Comparison of ENCODE assay signal across 29 mouse cellular contexts in genomic region chr1:19219381-19219780, GRCm38 (mm10). TPM values are rescaled to one million over a fixed set of nuclear protein-coding genes. Genes with fewer than 3 reads are reported as not detected.
DNase-seq lines count a peak whose midpoint lies in the region; ATAC-seq and TF ChIP-seq lines count a peak whose summit lies in the region.
"Had no signal": no experiment of that assay in that cellular context is flagged by ENCODE, and none has a peak within 500 bp of the region (broad histone marks: within the 10 kb centered on the region; RNA-seq: fewer than 3 reads in every experiment).

No protein-coding gene starts in this region.

- no peaks in the 10 kb centered on the region for H3K4me1 ChIP-seq in embryonic facial prominence, embryonic 11.5 days (ENCODE audit: control insufficient read depth, insufficient read depth, low read length)
- peaks cover 23% of the 10 kb centered on the region for H3K4me1 ChIP-seq in embryonic facial prominence, embryonic 10.5 days
- H3K4me1 ChIP-seq in midbrain, embryonic 11.5 days (ENCODE audit: control insufficient read depth, insufficient read depth, low read length): no peaks in the 10 kb centered on the region
- peaks cover 9% of the 10 kb centered on the region for H3K4me1 ChIP-seq in midbrain, embryonic 10.5 days
- H3K4me1 ChIP-seq in embryonic facial prominence, embryonic 13.5 days: no peaks in the 10 kb centered on the region
- H3K4me1 ChIP-seq in midbrain, postnatal 0 days (ENCODE audit: insufficient read depth, low read length): no peaks in the 10 kb centered on the region
- H3K4me1 ChIP-seq: embryonic facial prominence, embryonic 15.5 days; forebrain, embryonic 12.5 days; heart, embryonic 13.5 days; hindbrain, embryonic 15.5 days; liver, embryonic 12.5 days; megakaryocyte, embryonic 14.5 days had no signal

- no peak for TF ChIP-seq CTCF in midbrain, postnatal 0 days (IDR thresholded peaks at IDR 0.05)

- H3K4me3 ChIP-seq in embryonic facial prominence, embryonic 11.5 days (ENCODE audit: low read depth, low read length): no peak overlapping the region
- H3K4me3 ChIP-seq in embryonic facial prominence, embryonic 10.5 days: no peak overlapping the region
- H3K4me3 ChIP-seq in midbrain, embryonic 11.5 days (ENCODE audit: low read depth, low read length): no peak overlapping the region
- no peak overlapping the region for H3K4me3 ChIP-seq in midbrain, embryonic 10.5 days
- no peak overlapping the region for H3K4me3 ChIP-seq in embryonic facial prominence, embryonic 13.5 days
- no peak overlapping the region for H3K4me3 ChIP-seq in midbrain, postnatal 0 days (ENCODE audit: low read depth, low read length)
- H3K4me3 ChIP-seq: embryonic facial prominence, embryonic 15.5 days; forebrain, embryonic 12.5 days; heart, embryonic 13.5 days; hindbrain, embryonic 15.5 days; layer of hippocampus, adult 2 months; left cerebral cortex, adult 2 months; liver, embryonic 12.5 days; megakaryocyte, embryonic 14.5 days had no signal

- H3K9ac ChIP-seq in embryonic facial prominence, embryonic 11.5 days (replicated peaks; ENCODE audit: low read length): no peak overlapping the region
- H3K9ac ChIP-seq in midbrain, embryonic 11.5 days (ENCODE audit: low read length): no peak overlapping the region
- no peak overlapping the region for H3K9ac ChIP-seq in embryonic facial prominence, embryonic 13.5 days
- no peak overlapping the region for H3K9ac ChIP-seq in midbrain, postnatal 0 days (replicated peaks; ENCODE audit: low read length, poor library complexity, severe bottlenecking)
- H3K9ac ChIP-seq: embryonic facial prominence, embryonic 15.5 days; forebrain, embryonic 12.5 days; forebrain, postnatal 0 days; heart, embryonic 13.5 days; hindbrain, embryonic 15.5 days; liver, embryonic 12.5 days; liver, postnatal 0 days had no signal

- H3K27ac ChIP-seq in embryonic facial prominence, embryonic 11.5 days (replicated peaks; ENCODE audit: low read depth, low read length): no peak overlapping the region
- H3K27ac ChIP-seq in embryonic facial prominence, embryonic 10.5 days (replicated peaks): no peak overlapping the region
- no peak overlapping the region for H3K27ac ChIP-seq in midbrain, embryonic 11.5 days (ENCODE audit: low read depth, low read length)
- no peak overlapping the region for H3K27ac ChIP-seq in midbrain, embryonic 10.5 days (replicated peaks)
- H3K27ac ChIP-seq in embryonic facial prominence, embryonic 13.5 days: no peak overlapping the region
- H3K27ac ChIP-seq in midbrain, postnatal 0 days (ENCODE audit: low read depth, low read length): 0 out of 2 replicates have a peak overlapping the region, but pooled peaks have one; percentile 0
- H3K27ac ChIP-seq: embryonic facial prominence, embryonic 15.5 days; forebrain, embryonic 12.5 days; heart, embryonic 13.5 days; hindbrain, embryonic 15.5 days; layer of hippocampus, adult 2 months; left cerebral cortex, adult 2 months; liver, embryonic 12.5 days had no signal

- H3K27me3 ChIP-seq in embryonic facial prominence, embryonic 11.5 days (ENCODE audit: control insufficient read depth, insufficient read depth, low read length): peaks cover 44% of the 10 kb centered on the region
- peaks cover 100% of the 10 kb centered on the region for H3K27me3 ChIP-seq in embryonic facial prominence, embryonic 10.5 days (replicated peaks; ENCODE audit: low read depth, poor library complexity, severe bottlenecking)
- peaks cover 95% of the 10 kb centered on the region for H3K27me3 ChIP-seq in midbrain, embryonic 11.5 days (ENCODE audit: control insufficient read depth, insufficient read depth, low read length)
- peaks cover 100% of the 10 kb centered on the region for H3K27me3 ChIP-seq in midbrain, embryonic 10.5 days (ENCODE audit: low read depth, poor library complexity, severe bottlenecking)
- H3K27me3 ChIP-seq in embryonic facial prominence, embryonic 13.5 days: peaks cover 88% of the 10 kb centered on the region
- H3K27me3 ChIP-seq in midbrain, postnatal 0 days (ENCODE audit: insufficient read depth, low read length): peaks cover 86% of the 10 kb centered on the region

- DNase-seq in embryonic facial prominence, embryonic 11.5 days (ENCODE audit: low spot score): peak; percentile 0
- no peak for DNase-seq in embryonic facial prominence, embryonic 10.5 days (ENCODE audit: low spot score)
- DNase-seq in midbrain, embryonic 11.5 days (ENCODE audit: low spot score, missing footprints): peak; percentile 91
- no peak for DNase-seq in midbrain, embryonic 10.5 days (ENCODE audit: low spot score)
- DNase-seq in midbrain, postnatal 0 days (ENCODE audit: low spot score): no peak
- DNase-seq in kidney, adult 9 months: no peak
- DNase-seq: adrenal gland, adult 8-10 months; cerebellum, adult 11 months; cerebellum, postnatal 10 days; forebrain, postnatal 0 days; gastrocnemius, postnatal 10 days; heart, postnatal 10 days; kidney, adult 18-20 months; kidney, postnatal 36 days; liver, postnatal 0 days; lung, postnatal 4 days; thymus, postnatal 4 days had no signal

- no peak overlapping the region for H3K4me2 ChIP-seq in embryonic facial prominence, embryonic 11.5 days (ENCODE audit: low read depth, low read length)
- H3K4me2 ChIP-seq in midbrain, embryonic 11.5 days: no peak overlapping the region
- H3K4me2 ChIP-seq in embryonic facial prominence, embryonic 13.5 days: peak overlapping the region; percentile 42
- H3K4me2 ChIP-seq in midbrain, postnatal 0 days (ENCODE audit: low read depth, low read length, poor library complexity, severe bottlenecking): peak overlapping the region; percentile 28; the same call in 1 of the 2 replicates
- H3K4me2 ChIP-seq: embryonic facial prominence, embryonic 15.5 days; forebrain, embryonic 12.5 days; heart, embryonic 13.5 days; hindbrain, embryonic 15.5 days; liver, embryonic 12.5 days had no signal

- H3K36me3 ChIP-seq in embryonic facial prominence, embryonic 11.5 days (replicated peaks; ENCODE audit: control insufficient read depth, insufficient read depth, low read depth, low read length): no peaks in the 10 kb centered on the region
- H3K36me3 ChIP-seq in embryonic facial prominence, embryonic 10.5 days (replicated peaks): no peaks in the 10 kb centered on the region
- no peaks in the 10 kb centered on the region for H3K36me3 ChIP-seq in midbrain, embryonic 11.5 days (ENCODE audit: control insufficient read depth, insufficient read depth, low read length)
- H3K36me3 ChIP-seq in midbrain, embryonic 10.5 days: no peaks in the 10 kb centered on the region
- H3K36me3 ChIP-seq in embryonic facial prominence, embryonic 13.5 days: no peaks in the 10 kb centered on the region
- no peaks in the 10 kb centered on the region for H3K36me3 ChIP-seq in midbrain, postnatal 0 days (ENCODE audit: insufficient read depth, low read length)
- H3K36me3 ChIP-seq: embryonic facial prominence, embryonic 15.5 days; forebrain, embryonic 12.5 days; G1E; heart, embryonic 13.5 days; hindbrain, embryonic 15.5 days; liver, embryonic 12.5 days had no signal

- ATAC-seq in embryonic facial prominence, embryonic 11.5 days (replicated peaks; ENCODE audit: insufficient number of reproducible peaks, low FRiP score, low TSS enrichment, low read depth): no peak
- ATAC-seq in midbrain, embryonic 11.5 days (ENCODE audit: low FRiP score): no peak
- no peak for ATAC-seq in embryonic facial prominence, embryonic 13.5 days (ENCODE audit: insufficient number of reproducible peaks, insufficient read depth, low FRiP score, low TSS enrichment, low read depth)
- no peak for ATAC-seq in midbrain, postnatal 0 days (ENCODE audit: low FRiP score)
- ATAC-seq: forebrain, postnatal 0 days; liver, embryonic 12.5 days; liver, postnatal 0 days had no signal

- H3K9me3 ChIP-seq in embryonic facial prominence, embryonic 11.5 days (replicated peaks; ENCODE audit: control insufficient read depth, low read length): no peaks in the 10 kb centered on the region
- H3K9me3 ChIP-seq in embryonic facial prominence, embryonic 10.5 days: no peaks in the 10 kb centered on the region
- no peaks in the 10 kb centered on the region for H3K9me3 ChIP-seq in midbrain, embryonic 11.5 days (ENCODE audit: control insufficient read depth, low read length)
- no peaks in the 10 kb centered on the region for H3K9me3 ChIP-seq in midbrain, embryonic 10.5 days (replicated peaks)
- no peaks in the 10 kb centered on the region for H3K9me3 ChIP-seq in embryonic facial prominence, embryonic 13.5 days
- no peaks in the 10 kb centered on the region for H3K9me3 ChIP-seq in midbrain, postnatal 0 days (ENCODE audit: low read length)
- H3K9me3 ChIP-seq: embryonic facial prominence, embryonic 15.5 days; forebrain, embryonic 12.5 days; heart, embryonic 13.5 days; hindbrain, embryonic 15.5 days; liver, embryonic 12.5 days; megakaryocyte, embryonic 14.5 days had no signal

RNA-seq across cellular contexts. Expression of gene Tfap2b, which starts 10.7 kb away (rescaled TPM):
- polyA plus RNA-seq in embryonic facial prominence, embryonic 11.5 days (2014; fragmentation: Nextera tagmentation; extraction: Ambion mirVana): 22.9 and 29.1 TPM in 2 replicates
- polyA plus RNA-seq in embryonic facial prominence, embryonic 10.5 days (2016; fragmentation: Nextera tagmentation; extraction: Ambion mirVana): 31.5 and 38.3 TPM in 2 replicates
- polyA plus RNA-seq in midbrain, embryonic 11.5 days (2014; fragmentation: Nextera tagmentation; extraction: Ambion mirVana): 34.0 and 37.0 TPM in 2 replicates
- 24.7 and 33.7 TPM in 2 replicates for polyA plus RNA-seq in midbrain, embryonic 10.5 days (2016; fragmentation: Nextera tagmentation; extraction: Ambion mirVana)
- polyA plus RNA-seq in embryonic facial prominence, embryonic 13.5 days (2015; fragmentation: Nextera tagmentation; extraction: Ambion mirVana): 93.6 and 106 TPM in 2 replicates
- total RNA-seq in midbrain, postnatal 0 days (2014; rRNA removed): 86.4 and 104 TPM in 2 replicates
- polyA plus RNA-seq in midbrain, postnatal 0 days (2015; fragmentation: Nextera tagmentation; extraction: Ambion mirVana): 172 and 180 TPM in 2 replicates
- total RNA-seq: common myeloid progenitor, adult 5-6 weeks; heart, postnatal 10 days had no signal
- polyA plus RNA-seq: G1E; intestine, embryonic 14.5 days; liver, embryonic 12.5 days; liver, postnatal 0 days had no signal

Comparison
In these comparisons a context has a peak if more than half of its experiments do, and no peak if none do; other contexts are left out.
1. DNase-seq: peak in embryonic facial prominence, embryonic 11.5 days (single experiment) and midbrain, embryonic 11.5 days (single experiment); none in embryonic facial prominence, embryonic 10.5 days (single experiment), midbrain, embryonic 10.5 days (single experiment), midbrain, postnatal 0 days (single experiment) and kidney, adult 9 months (single experiment).
2. H3K4me2 ChIP-seq: peak in embryonic facial prominence, embryonic 13.5 days (single experiment) and midbrain, postnatal 0 days (single experiment); none in embryonic facial prominence, embryonic 11.5 days (single experiment) and midbrain, embryonic 11.5 days (single experiment).